Mouse (Mus musculus) adrenal gland, postnatal 14 days (tissue): ENCODE data around the gene Rrnad1. TPM values are rescaled to one million over a fixed set of nuclear protein-coding genes. Genes with fewer than 3 reads are reported as not detected.
"Not testable (repeated sequence)": the region's sequence is repeated elsewhere in the genome, so short reads cannot be mapped to it uniquely, and the experiment has no call there.

ENCODE experiments used
- DNase-seq: peaks from one replicate; pipeline ENCODE4 v3.0.0; 2021; ENCODE audit warnings: mixed read lengths
- total RNA-seq: library from RNA; stranded (reverse); gene quantifications from 2 replicates; pipeline ENCODE4 v1.2.3, GENCODE M21; 2021

The Rrnad1 gene
- total RNA-seq, 1 experiment from 2014 or later, result 13.9 TPM

GRCm38 (mm10) chr3:87918551-87918950 is 12.0 kb downstream of the Rrnad1 start:
- DNase-seq, result no peak

GRCm38 (mm10) chr3:87916990-87917389 is 13.5 kb downstream of the Rrnad1 start:
- no peak for DNase-seq

GRCm38 (mm10) chr3:87913891-87914290 is 16.6 kb downstream of the Rrnad1 start:
- no peak for DNase-seq

GRCm38 (mm10) chr3:87913491-87913890 is 17.0 kb downstream of the Rrnad1 start:
- DNase-seq, result no peak

GRCm38 (mm10) chr3:87910573-87911141 is 19.9 kb downstream of the Rrnad1 start:
- DNase-seq, result peak; percentile 92

GRCm38 (mm10) chr3:87909874-87910273 is 20.6 kb downstream of the Rrnad1 start:
- DNase-seq, result peak; percentile 41

GRCm38 (mm10) chr3:87909381-87909780 is 21.1 kb downstream of the Rrnad1 start:
- DNase-seq, result peak; percentile 11

- peak; percentile 14 for DNase-seq
Measured at GRCm38 (mm10) chr3:87907906-87908305, 22.6 kb downstream of the Rrnad1 start.

GRCm38 (mm10) chr3:87906981-87907857 is 23.3 kb downstream of the Rrnad1 start:
- peak; percentile 57 for DNase-seq

- peak; percentile 75 for DNase-seq
Measured at GRCm38 (mm10) chr3:87906601-87906980, 23.9 kb downstream of the Rrnad1 start.

GRCm38 (mm10) chr3:87905880-87906485 is 24.5 kb downstream of the Rrnad1 start, which contains the start of gene Hdgf:
Gene Hdgf (plus strand): TSS chr3:87906321.
- DNase-seq, result peak; percentile 98

GRCm38 (mm10) chr3:87903821-87904220 is 26.7 kb downstream of the Rrnad1 start:
- DNase-seq, result no peak

- not testable (repeated sequence) for DNase-seq
Measured at GRCm38 (mm10) chr3:87901959-87902358, 28.6 kb downstream of the Rrnad1 start.

- no peak for DNase-seq
Measured at GRCm38 (mm10) chr3:87901036-87901624, 29.4 kb downstream of the Rrnad1 start.

- no peak for DNase-seq
Measured at GRCm38 (mm10) chr3:87899776-87900175, 30.7 kb downstream of the Rrnad1 start.

- no peak for DNase-seq
Measured at GRCm38 (mm10) chr3:87899266-87899665, 31.3 kb downstream of the Rrnad1 start.

- no peak for DNase-seq
Measured at GRCm38 (mm10) chr3:87893367-87893905, 37.1 kb downstream of the Rrnad1 start.

GRCm38 (mm10) chr3:87891481-87891880 is 39.0 kb downstream of the Rrnad1 start:
- DNase-seq, result no peak

- DNase-seq, result not testable (repeated sequence)
Measured at GRCm38 (mm10) chr3:87887400-87887799, 43.1 kb downstream of the Rrnad1 start.

GRCm38 (mm10) chr3:87886416-87886815 is 44.1 kb downstream of the Rrnad1 start:
- no peak for DNase-seq

- peak; percentile 45 for DNase-seq
Measured at GRCm38 (mm10) chr3:87886004-87886365, 44.5 kb downstream of the Rrnad1 start.

- peak; percentile 93 for DNase-seq
Measured at GRCm38 (mm10) chr3:87885281-87886003, 45.1 kb downstream of the Rrnad1 start, which contains the start of gene Prcc. Gene Prcc (minus strand): TSS chr3:87885608.
